Mouse (Mus musculus): ENCODE measurements around the gene Smarca2. TPM values are rescaled to one million over a fixed set of nuclear protein-coding genes. Genes with fewer than 3 reads are reported as not detected.
A peak's percentile ranks its signal among the peaks of the same experiment; 100 is the strongest.
"Not testable (repeated sequence)": the region's sequence is repeated elsewhere in the genome, so short reads cannot be mapped to it uniquely, and the experiment has no call there.

Gene Smarca2
- total RNA-seq, 4 experiments from 2014 or later: 78.3 to 92.2 (median 79.8) TPM

- DNase-seq (ENCODE audit: low spot score): no peak
Measured at GRCm38 (mm10) chr19:26616271-26616670, 11.4 kb downstream of the Smarca2 start.

GRCm38 (mm10) chr19:26617287-26617686, 12.4 kb downstream of the Smarca2 start:
- no peak for DNase-seq (ENCODE audit: low spot score)

GRCm38 (mm10) chr19:26630712-26631235, 25.9 kb downstream of the Smarca2 start:
- no peak for DNase-seq (ENCODE audit: low spot score)

GRCm38 (mm10) chr19:26632228-26632627, 27.4 kb downstream of the Smarca2 start:
- DNase-seq (ENCODE audit: low spot score): no peak

GRCm38 (mm10) chr19:26640556-26640955, 35.7 kb downstream of the Smarca2 start:
- no peak for DNase-seq (ENCODE audit: low spot score)

GRCm38 (mm10) chr19:26641269-26641668, 36.4 kb downstream of the Smarca2 start:
- DNase-seq (ENCODE audit: low spot score): no peak

GRCm38 (mm10) chr19:26643011-26643410, 38.2 kb downstream of the Smarca2 start:
- peak; percentile 51 for DNase-seq (ENCODE audit: low spot score)

GRCm38 (mm10) chr19:26643936-26644335, 39.1 kb downstream of the Smarca2 start:
- no peak for DNase-seq (ENCODE audit: low spot score)

- no peak for DNase-seq (ENCODE audit: low spot score)
Measured at GRCm38 (mm10) chr19:26645016-26645415, 40.2 kb downstream of the Smarca2 start.

GRCm38 (mm10) chr19:26646128-26646527, 41.3 kb downstream of the Smarca2 start:
- peak; percentile 17 for DNase-seq (ENCODE audit: low spot score)

- no peak for DNase-seq (ENCODE audit: low spot score)
Measured at GRCm38 (mm10) chr19:26650585-26651273, 45.9 kb downstream of the Smarca2 start.

GRCm38 (mm10) chr19:26658324-26658723, 53.5 kb downstream of the Smarca2 start:
- no peak for DNase-seq (ENCODE audit: low spot score)

- DNase-seq (ENCODE audit: low spot score): no peak
Measured at GRCm38 (mm10) chr19:26659976-26660375, 55.1 kb downstream of the Smarca2 start.

GRCm38 (mm10) chr19:26661198-26661597, 56.3 kb downstream of the Smarca2 start:
- no peak for DNase-seq (ENCODE audit: low spot score)

GRCm38 (mm10) chr19:26666303-26666702, 61.5 kb downstream of the Smarca2 start:
- DNase-seq (ENCODE audit: low spot score): no peak

- DNase-seq (ENCODE audit: low spot score): no peak
Measured at GRCm38 (mm10) chr19:26670089-26670488, 65.2 kb downstream of the Smarca2 start.

GRCm38 (mm10) chr19:26671413-26671812, 66.6 kb downstream of the Smarca2 start:
- DNase-seq (ENCODE audit: low spot score): not testable (repeated sequence)

GRCm38 (mm10) chr19:26675917-26676316, 71.1 kb downstream of the Smarca2 start:
- DNase-seq (ENCODE audit: low spot score): no peak

- DNase-seq (ENCODE audit: low spot score): no peak
Measured at GRCm38 (mm10) chr19:26678543-26678942, 73.7 kb downstream of the Smarca2 start.

GRCm38 (mm10) chr19:26679674-26680073, 74.8 kb downstream of the Smarca2 start:
- no peak for DNase-seq (ENCODE audit: low spot score)

GRCm38 (mm10) chr19:26681549-26681948, 76.7 kb downstream of the Smarca2 start:
- DNase-seq (ENCODE audit: low spot score): no peak

- DNase-seq (ENCODE audit: low spot score): no peak
Measured at GRCm38 (mm10) chr19:26682130-26682529, 77.3 kb downstream of the Smarca2 start.

GRCm38 (mm10) chr19:26682731-26683130, 77.9 kb downstream of the Smarca2 start:
- DNase-seq (ENCODE audit: low spot score): no peak

GRCm38 (mm10) chr19:26683731-26684130, 78.9 kb downstream of the Smarca2 start:
- DNase-seq (ENCODE audit: low spot score): no peak
